Mouse (Mus musculus) small intestine, adult 2 months (tissue): ENCODE measurements around the gene Hoxb2. TPM values are rescaled to one million over a fixed set of nuclear protein-coding genes. Genes with fewer than 3 reads are reported as not detected.
A peak's percentile ranks its signal among the peaks of the same experiment; 100 is the strongest.

Experiments used
- H3K27ac ChIP-seq: fragments of 200-500 bp; 2 replicates; pipeline ENCODE4 v1.5.1; 2012; ENCODE audit warnings: low read depth, low read length, control low read depth, inconsistent platforms; ENCODE audit not compliant: insufficient read depth
- H3K27me3 ChIP-seq: fragments of 200-500 bp; 2 replicates; pipeline ENCODE4 v1.6.1; 2012; ENCODE audit warnings: mild to moderate bottlenecking, moderate library complexity, low read length, inconsistent platforms; ENCODE audit not compliant: control insufficient read depth, insufficient read depth
- H3K36me3 ChIP-seq: fragments of 200-500 bp; 2 replicates; pipeline ENCODE4 v1.6.1; 2012; ENCODE audit warnings: mild to moderate bottlenecking, low read length, control low read depth, inconsistent platforms; ENCODE audit not compliant: control insufficient read depth, insufficient read depth
- H3K4me1 ChIP-seq: fragments of 200-500 bp; 2 replicates; pipeline ENCODE4 v1.6.1; 2012; ENCODE audit warnings: low read length, inconsistent platforms, mixed read lengths; ENCODE audit not compliant: control insufficient read depth, insufficient read depth, insufficient read length
- H3K4me3 ChIP-seq: fragments of 200-500 bp; 2 replicates; pipeline ENCODE4 v1.5.1; 2012; ENCODE audit warnings: low read depth, mild to moderate bottlenecking, control low read depth, inconsistent platforms, low read length, moderate library complexity
- CTCF ChIP-seq: fragments of 200-500 bp; IDR thresholded peaks from 2 replicates; pipeline ENCODE4 v1.5.1; 2012; ENCODE audit warnings: low read depth, mild to moderate bottlenecking, control low read depth, inconsistent platforms, low read length, moderate library complexity, mixed read lengths; ENCODE audit not compliant: insufficient replicate concordance, insufficient read length; ENCODE audit errors: extremely low read depth
- POLR2A ChIP-seq: fragments of 200-500 bp; IDR thresholded peaks from 2 replicates; pipeline ENCODE4 v1.6.1; 2012; ENCODE audit warnings: low read depth, mild to moderate bottlenecking, control low read depth, inconsistent platforms, low read length, moderate library complexity
- WGBS: fragments of 180-500 bp; shearing (Covaris S2); methylation state at CpG from one replicate; pipeline ENCODE4 v1.1.7; 2018; 5-methylcytosine and 5-hydroxymethylcytosine counted together
- polyA plus RNA-seq: library from polyadenylated mRNA; depleted of rRNA; stranded (reverse); fragments of >200 nt; gene quantifications from 2 replicates; pipeline ENCODE4 v1.2.3, GENCODE M21; 2012

Hoxb2 gene
- polyA plus RNA-seq, 1 experiment, result 9.9 TPM

DNA sequence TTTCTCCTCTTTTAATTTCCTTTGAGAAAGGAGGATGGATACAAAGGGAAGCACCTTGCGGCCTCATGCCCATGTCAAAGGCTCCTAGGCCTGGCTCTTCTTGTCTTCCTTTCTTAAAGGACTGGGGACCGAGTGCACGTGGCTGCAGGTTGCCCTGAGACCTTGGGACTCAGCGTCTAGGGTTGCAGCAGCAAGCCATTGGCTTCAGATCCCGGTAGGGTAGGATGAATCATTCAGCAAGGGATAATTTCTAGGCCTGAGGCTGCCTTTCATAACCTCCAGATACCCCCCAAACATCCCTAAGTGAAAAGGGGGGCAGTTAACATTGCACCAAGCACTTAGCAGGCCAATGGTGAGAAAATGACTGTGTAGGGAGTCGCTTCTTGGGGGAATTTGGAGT is 39.2 kb upstream of the Hoxb2 start:
- no peaks in the 10 kb centered on the region for H3K36me3 ChIP-seq
- peak overlapping the region; percentile 50 for H3K27ac ChIP-seq
- peaks cover 31% of the 10 kb centered on the region for H3K27me3 ChIP-seq
- TF ChIP-seq CTCF (no peak), POLR2A (no peak)
- H3K4me3 ChIP-seq, result peak overlapping the region; percentile 35
- WGBS, result 29% methylated on average over 6 of the region's 6 CpGs
- no peaks in the 10 kb centered on the region; the same call in 1 of the 2 replicates for H3K4me1 ChIP-seq

- WGBS, result 5% methylated on average over 31 of the region's 31 CpGs
- Histone ChIP-seq H3K36me3 (no peaks in the 10 kb centered on the region), H3K4me1 (no peaks in the 10 kb centered on the region; the same call in 1 of the 2 replicates), H3K27me3 (peaks cover 29% of the 10 kb centered on the region), H3K27ac (peak overlapping the region; percentile 54), H3K4me3 (peak overlapping the region; percentile 35)
- TF ChIP-seq CTCF (peak; percentile 55; the same call in 1 of the 2 replicates), POLR2A (no peak; the same call in 1 of the 2 replicates)
Observed at GRCm38 (mm10) chr11:96311520-96312417, 38.6 kb upstream of the Hoxb2 start.

DNA sequence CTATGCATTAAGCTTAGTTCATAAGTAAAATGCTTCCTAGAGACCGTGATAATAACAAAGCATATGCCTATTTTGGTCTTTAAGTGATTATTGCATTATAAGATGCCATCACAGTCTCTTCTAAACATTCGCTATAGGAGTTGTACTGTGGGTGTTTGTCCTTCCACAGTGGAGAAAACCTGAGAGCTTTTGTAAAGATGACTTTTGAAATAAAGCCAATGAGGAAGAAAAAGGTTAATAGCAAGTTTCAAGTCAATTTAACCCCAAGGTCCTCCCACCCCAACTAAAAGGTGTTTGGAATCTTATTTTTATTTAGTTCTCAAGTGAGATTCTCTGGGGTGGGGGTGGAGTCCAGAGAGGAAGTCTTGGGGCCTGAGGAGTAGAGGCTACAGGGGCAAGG is 37.2 kb upstream of the Hoxb2 start:
- peaks cover 33% of the 10 kb centered on the region for H3K27me3 ChIP-seq
- 60% methylated on average over 2 of the region's 2 CpGs for WGBS
- peak overlapping the region; percentile 85 for H3K27ac ChIP-seq
- no peaks in the 10 kb centered on the region; the same call in 1 of the 2 replicates for H3K4me1 ChIP-seq
- H3K4me3 ChIP-seq, result no peak overlapping the region
- TF ChIP-seq POLR2A (no peak), CTCF (no peak)
- no peaks in the 10 kb centered on the region for H3K36me3 ChIP-seq

DNA sequence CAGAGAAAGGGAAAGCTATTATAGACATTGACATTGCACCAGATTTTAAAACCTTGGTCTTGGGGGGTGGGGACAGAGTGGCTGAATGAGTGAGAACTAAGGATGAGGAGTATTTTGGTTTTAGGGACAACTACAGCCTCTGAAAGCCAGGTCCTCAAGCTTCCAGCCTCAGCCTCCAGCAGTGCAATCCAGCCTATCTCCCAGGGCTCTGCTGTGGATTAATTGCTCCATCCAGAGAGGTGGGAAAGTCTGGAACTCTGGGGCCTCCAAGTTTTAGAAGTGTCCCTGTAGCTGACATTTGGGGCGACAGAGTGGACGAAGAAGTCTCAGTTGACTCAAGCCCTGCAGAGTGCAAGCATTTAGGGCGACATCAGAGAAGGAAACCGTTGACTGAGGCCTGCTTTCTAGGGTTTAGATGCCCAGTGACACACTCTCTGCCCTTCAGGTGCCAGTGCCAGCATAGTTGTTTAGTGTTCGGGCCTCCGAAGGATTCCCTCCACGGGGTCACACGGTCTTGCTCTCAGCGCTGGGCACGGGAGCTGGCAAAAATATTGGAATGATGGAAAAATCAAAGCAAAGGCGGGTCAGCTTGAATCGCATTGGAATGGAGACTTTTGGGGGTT is 36.4 kb upstream of the Hoxb2 start:
- H3K4me1 ChIP-seq, result no peaks in the 10 kb centered on the region; the same call in 1 of the 2 replicates
- 42% methylated on average over 12 of the region's 12 CpGs for WGBS
- no peaks in the 10 kb centered on the region for H3K36me3 ChIP-seq
- peak overlapping the region; percentile 85 for H3K27ac ChIP-seq
- TF ChIP-seq POLR2A (no peak), CTCF (no peak)
- peak overlapping the region; percentile 62; the same call in 1 of the 2 replicates for H3K4me3 ChIP-seq
- peaks cover 39% of the 10 kb centered on the region for H3K27me3 ChIP-seq

- peak overlapping the region; percentile 85 for H3K27ac ChIP-seq
- no peaks in the 10 kb centered on the region for H3K36me3 ChIP-seq
- H3K4me3 ChIP-seq, result peak overlapping the region; percentile 62
- peaks cover 1% of the 10 kb centered on the region; the same call in 1 of the 2 replicates for H3K4me1 ChIP-seq
- TF ChIP-seq CTCF (no peak), POLR2A (no peak)
- 24% methylated on average over 34 of the region's 34 CpGs for WGBS
- peaks cover 48% of the 10 kb centered on the region for H3K27me3 ChIP-seq
Observed at GRCm38 (mm10) chr11:96314671-96315343, 35.5 kb upstream of the Hoxb2 start.

DNA sequence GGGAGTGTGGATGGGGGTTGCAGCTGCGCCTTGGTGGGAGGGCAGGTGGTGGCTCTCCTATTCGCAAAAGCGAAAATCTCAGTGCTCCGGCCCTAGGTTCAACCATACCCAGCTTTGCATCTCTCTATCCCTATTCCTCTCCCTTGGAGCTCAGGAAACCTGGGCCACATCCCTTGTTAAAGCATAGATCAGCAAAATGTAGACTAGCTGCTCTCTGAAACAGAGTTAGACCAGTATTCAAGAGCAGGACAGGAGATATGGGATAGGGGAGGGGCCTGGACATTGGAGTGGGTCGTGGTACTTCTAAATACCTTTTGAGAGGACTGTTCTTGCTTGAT is 35.0 kb upstream of the Hoxb2 start:
- peaks cover 50% of the 10 kb centered on the region for H3K27me3 ChIP-seq
- WGBS, result 45% methylated on average over 5 of the region's 5 CpGs
- H3K36me3 ChIP-seq, result no peaks in the 10 kb centered on the region
- peaks cover 5% of the 10 kb centered on the region; the same call in 1 of the 2 replicates for H3K4me1 ChIP-seq
- peak overlapping the region; percentile 62 for H3K4me3 ChIP-seq
- TF ChIP-seq POLR2A (no peak), CTCF (no peak)
- peak overlapping the region; percentile 85 for H3K27ac ChIP-seq
